Mouse (Mus musculus): ENCODE data around the gene Reep1.
"Not testable (repeated sequence)": the region's sequence is repeated elsewhere in the genome, so short reads cannot be mapped to it uniquely, and the experiment has no call there.

DNA sequence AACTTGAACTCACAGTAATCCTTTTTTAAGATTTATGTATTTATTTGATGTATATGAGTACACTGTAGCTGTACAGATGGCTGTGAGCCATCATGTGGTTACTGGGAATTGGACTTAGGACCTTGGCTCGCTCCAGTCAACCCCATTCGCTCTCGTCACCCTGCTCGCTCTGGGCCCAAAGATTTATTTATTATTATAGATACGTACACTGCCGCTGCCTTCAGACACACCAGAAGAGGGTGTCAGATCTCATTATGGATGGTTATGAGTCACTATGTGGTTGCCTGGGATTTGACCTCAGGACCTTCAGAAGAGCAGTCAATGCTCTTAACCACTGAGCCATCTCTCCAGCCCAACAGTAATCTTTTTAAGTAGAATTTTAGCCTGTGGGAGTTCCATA, 139.5 kb downstream of the Reep1 start:
- TF ChIP-seq CTCF (IDR thresholded peaks at IDR 0.05; ENCODE audit: low read depth); EP300 (optimal IDR thresholded peaks at IDR 0.05): not testable (repeated sequence)
